Mouse (Mus musculus): ENCODE data around the gene Ccdc96.

Ccdc96 gene

GRCm38 (mm10) chr5:36474283-36474682 lies 10.1 kb upstream of the Ccdc96 start:
- DNase-seq = peak; percentile 84

DNA sequence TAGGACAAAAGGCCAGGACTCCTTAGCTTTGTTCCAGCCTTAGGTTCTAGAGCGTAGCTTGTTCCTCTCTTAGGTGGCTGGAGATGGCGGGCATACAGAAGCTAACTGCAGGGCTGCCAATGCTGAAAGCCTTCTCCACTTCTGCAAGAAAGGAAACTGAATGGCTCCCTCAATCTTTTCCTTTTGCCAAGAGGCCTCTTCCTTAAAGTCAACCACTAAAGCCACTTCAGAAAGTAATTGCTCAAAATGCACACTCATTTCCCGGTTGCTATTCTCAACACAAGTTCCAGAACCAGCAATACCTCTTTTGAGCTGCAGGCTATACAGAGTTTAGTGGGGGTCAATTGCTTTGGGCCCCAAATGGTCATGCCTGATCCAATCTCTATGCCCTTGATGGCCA lies 6.9 kb upstream of the Ccdc96 start:
- DNase-seq = no peak

GRCm38 (mm10) chr5:36478540-36479420 lies 5.6 kb upstream of the Ccdc96 start:
- no peak for DNase-seq

- no peak for DNase-seq
Measured at GRCm38 (mm10) chr5:36479735-36480134, 4.7 kb upstream of the Ccdc96 start.

GRCm38 (mm10) chr5:36480398-36480797 lies 4.0 kb upstream of the Ccdc96 start:
- no peak for DNase-seq

GRCm38 (mm10) chr5:36481114-36481513 lies 3.3 kb upstream of the Ccdc96 start:
- DNase-seq = no peak

- peak; percentile 76 for DNase-seq
Measured at GRCm38 (mm10) chr5:36483203-36484101, 936 bp upstream of the Ccdc96 start.

DNA sequence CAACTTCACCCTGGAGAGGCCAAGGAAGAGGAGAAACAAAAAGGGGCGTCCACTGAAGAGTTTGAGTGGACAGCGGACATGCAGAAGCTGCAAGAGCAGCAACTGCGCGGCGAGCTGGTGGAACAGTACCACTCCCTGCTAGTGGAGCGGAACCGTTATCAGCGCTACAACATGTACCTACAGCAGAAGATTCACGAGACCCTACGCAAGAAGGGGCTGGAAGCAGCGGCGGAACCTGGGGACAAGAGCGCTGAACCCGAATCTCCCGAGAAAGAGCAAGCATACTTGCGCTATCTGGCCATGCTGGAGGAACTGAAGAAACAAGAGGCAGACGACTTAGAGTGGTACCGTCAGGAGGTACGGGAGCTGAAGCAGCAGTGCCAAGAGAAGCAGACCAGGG lies 918 bp downstream of the Ccdc96 start:
- no peak for DNase-seq

- peak; percentile 59 for DNase-seq
Measured at GRCm38 (mm10) chr5:36489225-36489624, 4.8 kb downstream of the Ccdc96 start.

DNA sequence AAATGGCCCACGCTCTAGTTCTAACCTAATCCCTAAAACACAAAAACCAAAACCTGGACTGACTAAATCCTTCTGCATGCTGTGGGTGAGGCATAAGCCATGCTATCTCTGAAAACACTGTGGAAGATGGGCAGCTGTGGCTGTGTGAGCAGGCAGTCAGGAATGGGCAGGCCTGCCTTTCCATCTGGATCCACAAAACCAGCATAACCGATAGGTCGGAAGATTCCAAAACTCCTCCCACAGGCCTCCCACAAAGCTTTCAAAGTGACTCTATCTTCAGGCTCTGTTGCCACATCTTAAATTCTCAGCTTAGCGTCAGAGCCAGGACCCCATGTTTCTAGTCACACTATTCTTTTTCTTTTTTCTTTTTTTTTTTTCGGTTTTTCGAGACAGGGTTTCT lies 9.5 kb downstream of the Ccdc96 start:
- DNase-seq = no peak

GRCm38 (mm10) chr5:36494709-36495108 lies 10.3 kb downstream of the Ccdc96 start:
- no peak for DNase-seq

GRCm38 (mm10) chr5:36505235-36505634 lies 20.8 kb downstream of the Ccdc96 start:
- no peak for DNase-seq

DNA sequence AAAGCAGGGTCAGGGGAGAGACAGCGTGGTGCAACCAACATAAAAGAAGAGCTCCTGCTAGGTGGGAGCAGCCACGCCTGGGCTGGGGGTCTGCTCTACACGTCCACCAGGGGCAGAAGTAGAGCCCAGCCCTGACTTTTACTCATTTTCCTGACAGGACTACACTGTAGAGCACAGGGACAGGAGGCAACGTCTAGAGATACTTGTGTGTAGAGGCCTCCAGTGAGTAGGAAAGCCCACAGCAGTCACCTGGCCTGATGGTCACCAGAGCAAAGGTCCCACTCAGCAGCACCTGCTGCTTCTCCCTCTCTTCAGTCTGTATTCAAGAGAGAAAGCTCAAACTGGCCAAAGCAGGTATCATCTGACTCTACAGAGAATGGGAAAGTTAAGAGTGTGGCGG lies 21.3 kb downstream of the Ccdc96 start:
- DNase-seq = no peak

- DNase-seq = no peak
Measured at GRCm38 (mm10) chr5:36508351-36508750, 24.0 kb downstream of the Ccdc96 start.

DNA sequence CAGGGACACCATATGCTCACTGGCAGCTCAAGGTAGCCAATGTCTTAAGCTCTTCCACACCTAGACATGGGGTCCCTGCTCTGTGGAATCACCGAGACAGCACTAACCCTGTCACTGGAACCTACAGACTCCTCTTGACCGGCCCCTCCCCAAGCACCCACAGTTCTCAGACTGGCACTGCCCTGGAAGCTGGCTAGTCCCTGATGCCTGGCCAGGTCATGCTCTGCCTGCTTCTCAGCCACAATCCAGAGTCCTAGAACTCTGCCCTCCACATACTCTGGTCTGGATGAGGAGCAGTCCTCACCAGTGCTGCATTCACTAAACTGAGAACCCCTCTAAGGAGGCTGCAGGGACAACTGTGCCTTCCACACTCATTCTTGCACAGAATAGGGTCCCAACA lies 26.6 kb downstream of the Ccdc96 start:
- DNase-seq = no peak

DNA sequence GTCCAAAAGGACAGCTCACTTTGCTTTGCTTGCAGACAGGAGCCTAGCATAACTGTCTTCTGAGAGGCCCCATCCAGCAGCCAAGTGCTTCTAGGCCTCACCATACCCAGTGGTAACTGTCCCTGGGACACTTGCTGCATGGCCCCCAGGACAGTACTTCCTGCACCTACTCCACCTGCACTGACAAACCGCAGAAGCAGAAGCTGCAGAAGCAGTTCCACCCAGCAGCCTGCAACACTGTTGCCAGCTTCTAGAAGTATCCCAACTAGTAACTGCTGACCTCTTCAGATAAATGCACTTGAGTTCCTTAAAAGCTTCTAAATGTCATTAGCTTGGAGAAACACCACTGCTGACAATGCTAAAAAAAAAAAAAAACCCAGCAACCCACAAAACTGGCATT lies 30.7 kb downstream of the Ccdc96 start:
- DNase-seq = peak; percentile 23

DNA sequence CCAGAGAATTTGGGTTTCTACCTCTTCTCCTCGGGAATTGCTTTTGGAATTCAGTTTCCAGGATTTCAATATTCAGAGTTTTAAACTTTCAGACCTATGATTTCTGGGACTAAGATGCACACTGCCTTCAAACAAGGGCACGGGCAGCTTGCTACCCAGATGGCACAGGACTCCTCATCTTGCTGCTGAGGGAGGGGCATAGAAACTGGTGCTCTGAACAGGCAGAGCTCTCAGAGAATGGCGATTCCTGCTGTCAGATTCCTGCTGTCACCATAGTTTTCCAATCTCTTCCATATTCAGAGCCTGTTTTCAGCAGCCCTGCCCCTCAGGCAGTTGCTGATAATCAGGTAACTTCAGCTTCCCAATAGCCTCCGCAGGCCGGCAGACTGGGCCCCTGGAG lies 31.2 kb downstream of the Ccdc96 start:
- DNase-seq = no peak

GRCm38 (mm10) chr5:36517596-36517995 lies 33.2 kb downstream of the Ccdc96 start:
- DNase-seq = no peak

GRCm38 (mm10) chr5:36519751-36520150 lies 35.4 kb downstream of the Ccdc96 start:
- DNase-seq = peak; percentile 45

DNA sequence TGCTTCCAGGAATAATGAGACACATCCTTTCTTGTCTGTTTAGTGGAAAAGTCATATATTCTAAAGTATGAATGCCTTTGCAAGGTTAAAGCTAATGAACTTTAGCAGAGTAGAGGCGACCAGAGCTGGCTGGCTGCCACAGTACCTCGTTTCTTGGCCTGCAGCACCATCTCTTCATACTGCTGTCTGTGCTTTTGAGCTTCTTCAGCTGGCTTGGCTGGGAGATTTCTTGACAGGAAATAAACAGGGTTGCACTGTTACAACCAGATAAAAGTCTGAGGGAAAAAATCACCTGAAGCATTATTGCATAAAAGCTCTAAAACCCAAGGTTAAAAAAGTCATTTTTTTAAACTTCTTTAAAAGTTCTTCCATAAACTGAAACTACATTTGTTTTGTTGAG lies 38.4 kb downstream of the Ccdc96 start:
- DNase-seq = no peak

DNA sequence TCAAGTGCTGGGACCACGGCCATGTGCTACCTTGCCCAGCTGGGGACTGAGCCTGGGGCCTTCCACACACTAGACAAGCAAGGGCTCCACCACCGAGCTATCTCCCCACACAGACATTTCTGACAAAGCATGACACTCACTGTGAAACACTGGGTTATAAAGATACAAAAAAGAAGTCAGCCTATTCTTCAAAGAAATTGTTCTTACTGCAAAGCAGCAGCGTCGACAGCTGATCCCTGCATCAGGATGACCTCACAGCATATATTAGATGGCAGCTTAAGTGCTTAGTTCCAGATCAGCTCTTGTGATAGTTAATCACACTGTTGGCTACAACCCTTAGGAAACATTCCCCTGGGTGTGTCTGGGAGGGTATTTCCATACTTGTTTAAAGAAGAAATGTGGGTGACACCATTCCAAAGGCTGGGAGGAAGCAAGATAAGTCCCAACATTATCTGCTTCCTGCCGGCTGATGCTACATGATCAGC lies 38.9 kb downstream of the Ccdc96 start:
- no peak for DNase-seq

DNA sequence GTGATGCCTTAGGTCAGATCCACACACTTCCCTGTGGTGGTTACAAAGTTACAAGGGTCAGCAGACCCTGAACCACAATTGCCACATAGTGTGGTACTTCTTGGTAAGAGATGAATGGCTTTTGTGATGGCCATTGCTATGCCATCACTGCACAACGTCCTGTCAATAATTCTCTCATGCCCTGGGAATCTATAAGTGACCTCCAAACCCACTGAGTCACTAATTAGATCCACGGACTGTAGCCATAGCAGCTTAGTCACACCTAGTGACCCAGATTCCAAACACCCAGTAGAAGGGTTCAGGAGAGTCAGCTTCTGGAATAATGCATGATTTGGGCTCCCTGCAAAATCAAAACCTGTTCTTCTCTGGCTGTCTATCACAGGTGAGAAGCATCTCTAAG lies 40.8 kb downstream of the Ccdc96 start:
- no peak for DNase-seq

DNA sequence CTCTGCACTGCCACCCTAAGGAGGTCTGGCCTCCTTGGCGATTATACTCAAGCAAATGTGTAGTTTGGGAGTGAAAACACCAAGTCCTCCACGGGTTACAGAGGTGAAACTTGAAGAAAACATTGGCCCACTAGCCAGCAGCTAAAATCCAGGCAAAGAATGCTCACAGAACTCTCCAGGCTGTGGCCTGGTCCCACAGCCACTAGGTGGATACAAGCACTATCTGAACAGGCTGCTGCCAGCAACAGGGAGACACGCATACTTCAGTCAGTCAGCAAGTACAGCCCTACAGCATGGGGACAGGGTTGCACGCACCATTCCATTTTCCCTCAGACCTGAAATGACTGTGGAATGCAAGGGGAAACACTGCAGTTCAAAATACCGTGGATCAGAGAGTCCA lies 41.9 kb downstream of the Ccdc96 start:
- DNase-seq = peak; percentile 26

- DNase-seq = no peak
Measured at GRCm38 (mm10) chr5:36526921-36527320, 42.5 kb downstream of the Ccdc96 start.
